Mouse (Mus musculus) forebrain, embryonic 16.5 days (tissue): ENCODE results near the gene Aak1. TPM values are rescaled to one million over a fixed set of nuclear protein-coding genes. Genes with fewer than 3 reads are reported as not detected.
"Not testable (repeated sequence)": the region's sequence is repeated elsewhere in the genome, so short reads cannot be mapped to it uniquely, and the experiment has no call there.

Experiments
- ATAC-seq: fragments of 200-750 bp; cut with Nextera tagmentation; 2 replicates; pipeline ENCODE4 v1.8.0; 2017; ENCODE audit warnings: mild to moderate bottlenecking, moderate library complexity
- H3K27ac ChIP-seq: fragments of 300-500 bp; sonication (generic); 2 replicates; pipeline ENCODE4 v1.5.1; 2014; ENCODE audit warnings: low read length, control low read depth
- H3K27me3 ChIP-seq: fragments of 300-500 bp; sonication (generic); replicated peaks from 2 replicates; pipeline ENCODE4 v1.6.1; 2014; ENCODE audit warnings: low read length; ENCODE audit not compliant: control insufficient read depth, insufficient read depth
- H3K36me3 ChIP-seq: fragments of 300-500 bp; sonication (generic); 2 replicates; pipeline ENCODE4 v1.6.1; 2014; ENCODE audit not compliant: control insufficient read depth, insufficient read depth
- H3K4me1 ChIP-seq: fragments of 300-500 bp; sonication (generic); replicated peaks from 2 replicates; pipeline ENCODE4 v1.6.1; 2014; ENCODE audit warnings: low read length; ENCODE audit not compliant: control insufficient read depth, insufficient read depth
- H3K4me2 ChIP-seq: fragments of 300-500 bp; sonication (generic); 2 replicates; pipeline ENCODE4 v1.6.1; 2014; ENCODE audit warnings: mild to moderate bottlenecking, low read length, control low read depth
- H3K4me3 ChIP-seq: fragments of 300-500 bp; sonication (generic); replicated peaks from 2 replicates; pipeline ENCODE4 v1.5.1; 2014; ENCODE audit warnings: mild to moderate bottlenecking, low read length, control low read depth
- H3K9ac ChIP-seq: fragments of 300-500 bp; sonication (generic); replicated peaks from 2 replicates; pipeline ENCODE4 v1.6.1; 2014; ENCODE audit warnings: low read depth, low read length, control low read depth
- H3K9me3 ChIP-seq: fragments of 300-500 bp; sonication (generic); 2 replicates; pipeline ENCODE4 v1.6.1; 2016; ENCODE audit warnings: low read length; ENCODE audit not compliant: control insufficient read depth
- WGBS: fragments of 180-500 bp; shearing (Covaris S2); extraction: QIAGEN DNeasy Blood & Tissue Kit; methylation state at CpG from one replicate; pipeline ENCODE4 v1.1.7; 2014; 5-methylcytosine and 5-hydroxymethylcytosine counted together
- polyA plus RNA-seq: library from polyadenylated mRNA; unstranded; fragments of >200 nt; fragmentation: Nextera tagmentation; extraction: Ambion mirVana; gene quantifications from 2 replicates; pipeline ENCODE4 v1.2.1, GENCODE M21; 2015

Aak1 gene
- polyA plus RNA-seq, 1 experiment from 2014 or later: 36.8 TPM

DNA sequence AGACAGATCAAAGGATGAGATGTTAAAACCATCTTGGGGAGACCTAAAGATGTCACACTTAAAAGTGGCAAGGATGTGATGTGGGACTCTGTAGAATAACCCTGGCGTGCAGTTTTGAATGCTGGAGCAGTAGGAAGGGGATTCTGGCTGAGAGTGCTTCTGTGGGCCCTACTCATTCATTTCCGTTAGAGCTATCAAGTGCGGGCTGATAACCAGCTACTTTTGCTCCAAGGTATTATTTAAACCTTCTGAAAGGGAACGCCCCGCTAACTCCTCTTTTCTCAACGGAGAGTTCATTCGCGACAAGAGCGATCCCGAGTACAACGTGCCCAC, 192.7 kb downstream of the Aak1 start:
- peak overlapping the region; percentile 57 for H3K4me2 ChIP-seq
- H3K27me3 ChIP-seq: no peaks in the 10 kb centered on the region
- WGBS: under 1% methylated on average over 11 of the region's 11 CpGs
- no peaks in the 10 kb centered on the region; the same call in 1 of the 2 replicates for H3K9me3 ChIP-seq
- no peaks in the 10 kb centered on the region for H3K36me3 ChIP-seq
- peaks cover 10% of the 10 kb centered on the region for H3K4me1 ChIP-seq
- H3K27ac ChIP-seq: peak overlapping the region; percentile 93
- peak overlapping the region; percentile 90 for H3K9ac ChIP-seq
- ATAC-seq: peak; percentile 3; the same call in 1 of the 2 replicates
- H3K4me3 ChIP-seq: peak overlapping the region; percentile 80

DNA sequence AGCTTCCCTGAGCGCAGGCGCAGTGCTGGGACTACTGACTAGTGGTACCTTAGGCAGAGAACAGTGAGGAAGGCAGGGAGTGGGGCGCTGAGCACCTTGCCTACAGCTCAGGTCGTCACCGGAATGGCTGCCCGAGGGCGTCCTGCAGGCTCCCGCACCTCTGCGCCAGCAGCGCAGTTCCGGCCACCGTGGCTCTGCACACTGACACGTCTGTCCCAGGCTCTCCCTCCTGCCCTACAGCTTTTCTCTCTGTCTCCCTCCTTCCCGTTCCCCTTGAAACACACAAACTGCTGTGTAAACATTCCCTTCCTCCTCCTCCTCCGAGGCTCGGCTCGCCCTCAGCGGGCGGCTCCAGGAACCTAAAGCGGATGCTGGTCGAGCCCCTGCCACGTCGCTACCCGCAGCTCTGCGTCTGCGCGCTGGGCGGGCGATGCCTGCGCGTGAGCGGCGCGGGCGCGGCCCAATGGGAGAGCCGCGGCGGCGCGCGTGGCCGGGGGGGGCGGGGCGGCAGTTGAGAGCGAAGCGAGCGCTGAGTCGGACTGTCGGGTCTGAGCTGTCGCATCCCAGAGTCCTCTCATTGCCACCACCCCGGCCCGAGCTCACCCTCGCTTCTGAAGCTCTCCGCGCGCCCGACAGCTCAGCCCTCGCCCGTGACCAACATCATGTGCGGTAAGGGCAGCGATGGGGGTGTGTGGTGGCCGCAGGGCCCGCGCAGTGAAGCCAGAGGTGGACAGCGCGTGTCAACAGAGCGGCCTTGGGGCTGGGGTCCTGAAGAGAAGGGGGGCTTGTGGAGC, 193.2 kb downstream of the Aak1 start, which contains the start of gene Gfpt1:
Gene Gfpt1 (plus strand): TSS at position 510 of the 794 bp plus-strand sequence.
- H3K36me3 ChIP-seq: no peaks in the 10 kb centered on the region
- H3K27me3 ChIP-seq: no peaks in the 10 kb centered on the region
- no peaks in the 10 kb centered on the region for H3K9me3 ChIP-seq
- peak within 1 kb of the TSS; percentile 90 for H3K9ac ChIP-seq
- H3K4me3 ChIP-seq: peak within 1 kb of the TSS; percentile 80
- peak within 1 kb of the TSS; percentile 93 for H3K27ac ChIP-seq
- WGBS: under 1% methylated on average over 66 of the region's 68 CpGs
- ATAC-seq: peak; percentile 98
- peak within 1 kb of the TSS; percentile 57 for H3K4me2 ChIP-seq
- H3K4me1 ChIP-seq: peaks cover 10% of the 10 kb centered on the region

DNA sequence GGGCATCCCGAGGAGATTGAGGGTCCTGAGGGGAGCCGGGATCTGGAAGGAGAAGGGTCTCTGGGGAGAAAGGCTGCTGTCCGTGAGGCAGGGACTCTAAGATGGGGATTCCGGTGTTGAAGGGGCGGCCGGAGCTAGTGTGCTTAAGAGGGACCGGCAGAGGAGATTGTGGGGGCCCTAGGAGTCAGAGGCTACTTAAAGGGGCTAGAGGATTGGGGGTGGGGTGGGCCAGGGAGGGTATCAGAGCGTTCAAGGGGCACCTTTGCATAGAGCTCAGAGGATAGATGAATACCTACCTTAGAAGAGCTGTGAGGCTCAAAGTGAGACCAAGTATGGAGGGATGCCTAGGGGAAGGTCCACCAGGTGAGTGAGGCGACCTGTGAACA, 193.8 kb downstream of the Aak1 start:
- Histone ChIP-seq H3K27ac (peak overlapping the region; percentile 74), H3K27me3 (no peaks in the 10 kb centered on the region), H3K4me3 (peak overlapping the region; percentile 80), H3K9ac (peak overlapping the region; percentile 90), H3K4me2 (peak overlapping the region; percentile 53), H3K4me1 (peaks cover 10% of the 10 kb centered on the region), H3K9me3 (no peaks in the 10 kb centered on the region), H3K36me3 (peaks cover under 1% of the 10 kb centered on the region; the same call in 1 of the 2 replicates)
- peak; percentile 21 for ATAC-seq
- 1% methylated on average over 9 of the region's 9 CpGs for WGBS

DNA sequence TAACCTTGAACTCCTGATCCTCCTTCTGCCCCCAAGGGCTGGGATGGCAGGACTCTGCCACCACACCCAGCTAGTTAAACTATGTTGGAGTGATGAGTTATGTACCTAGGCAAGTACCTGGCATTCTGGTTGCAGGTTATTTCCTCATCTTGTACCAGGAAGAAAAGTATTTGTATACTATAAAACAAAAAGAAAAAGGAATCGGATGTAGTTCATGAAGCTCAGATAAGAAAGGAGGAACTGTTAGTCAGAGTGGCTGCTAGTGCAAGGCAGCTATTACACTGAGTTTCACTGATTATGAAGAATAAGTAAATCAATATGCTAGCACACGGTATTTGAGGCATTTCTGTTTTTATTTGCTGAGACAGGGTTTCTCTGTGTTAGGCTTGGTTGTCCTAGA, 195.6 kb downstream of the Aak1 start:
- no peaks in the 10 kb centered on the region for H3K9me3 ChIP-seq
- no peak for ATAC-seq
- WGBS: 87% methylated on average over 2 of the region's 2 CpGs
- H3K9ac ChIP-seq: no peak overlapping the region
- peaks cover 2% of the 10 kb centered on the region; the same call in 1 of the 2 replicates for H3K36me3 ChIP-seq
- H3K27me3 ChIP-seq: no peaks in the 10 kb centered on the region
- no peak overlapping the region for H3K27ac ChIP-seq
- H3K4me1 ChIP-seq: peaks cover 10% of the 10 kb centered on the region
- no peak overlapping the region for H3K4me3 ChIP-seq
- H3K4me2 ChIP-seq: no peak overlapping the region

DNA sequence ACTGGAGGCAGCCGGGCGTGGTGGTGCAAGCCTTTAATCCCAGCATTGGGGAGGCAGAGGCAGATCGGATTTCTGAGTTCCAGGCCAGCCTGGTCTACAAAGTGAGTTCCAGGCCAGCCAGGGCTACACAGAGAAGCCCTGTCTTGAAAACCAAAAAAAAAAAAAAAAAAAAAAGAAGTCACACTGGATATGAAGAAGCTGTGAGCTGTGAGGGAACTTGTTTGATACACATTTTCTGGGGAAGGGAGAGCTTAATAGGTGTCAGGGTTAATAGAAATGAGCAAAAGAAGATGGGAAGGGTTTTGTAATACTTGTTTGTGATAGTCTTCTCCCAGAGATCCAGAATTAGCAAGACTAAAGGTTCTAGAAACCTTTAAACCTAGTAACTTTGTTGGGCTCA, 196.2 kb downstream of the Aak1 start:
- H3K9ac ChIP-seq: no peak overlapping the region
- peaks cover 2% of the 10 kb centered on the region; the same call in 1 of the 2 replicates for H3K36me3 ChIP-seq
- H3K4me3 ChIP-seq: no peak overlapping the region
- peaks cover 10% of the 10 kb centered on the region for H3K4me1 ChIP-seq
- no peak for ATAC-seq
- no peak overlapping the region for H3K4me2 ChIP-seq
- H3K27ac ChIP-seq: no peak overlapping the region
- H3K27me3 ChIP-seq: no peaks in the 10 kb centered on the region
- no peaks in the 10 kb centered on the region for H3K9me3 ChIP-seq
- WGBS: 76% methylated on average over 3 of the region's 3 CpGs

DNA sequence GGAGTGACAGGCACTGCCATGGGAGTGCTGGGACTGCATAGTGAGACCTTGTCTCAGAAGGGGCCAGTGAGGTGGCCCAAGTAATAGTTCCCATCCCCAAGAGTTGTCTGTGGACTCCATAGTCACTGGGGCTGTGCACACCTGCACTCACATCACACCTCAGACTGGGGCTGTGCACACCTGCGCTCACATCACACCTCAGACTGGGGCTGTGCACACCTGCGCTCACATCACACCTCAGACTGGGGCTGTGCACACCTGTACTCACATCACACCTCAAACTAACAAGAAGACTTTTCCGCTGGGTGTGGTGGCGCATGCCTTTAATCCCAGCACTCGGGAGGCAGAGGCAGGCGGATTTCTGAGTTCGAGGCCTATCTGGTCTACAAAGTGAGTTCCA, 199.4 kb downstream of the Aak1 start:
- not testable (repeated sequence) for H3K36me3 ChIP-seq
- WGBS: 97% methylated on average over 7 of the region's 7 CpGs

DNA sequence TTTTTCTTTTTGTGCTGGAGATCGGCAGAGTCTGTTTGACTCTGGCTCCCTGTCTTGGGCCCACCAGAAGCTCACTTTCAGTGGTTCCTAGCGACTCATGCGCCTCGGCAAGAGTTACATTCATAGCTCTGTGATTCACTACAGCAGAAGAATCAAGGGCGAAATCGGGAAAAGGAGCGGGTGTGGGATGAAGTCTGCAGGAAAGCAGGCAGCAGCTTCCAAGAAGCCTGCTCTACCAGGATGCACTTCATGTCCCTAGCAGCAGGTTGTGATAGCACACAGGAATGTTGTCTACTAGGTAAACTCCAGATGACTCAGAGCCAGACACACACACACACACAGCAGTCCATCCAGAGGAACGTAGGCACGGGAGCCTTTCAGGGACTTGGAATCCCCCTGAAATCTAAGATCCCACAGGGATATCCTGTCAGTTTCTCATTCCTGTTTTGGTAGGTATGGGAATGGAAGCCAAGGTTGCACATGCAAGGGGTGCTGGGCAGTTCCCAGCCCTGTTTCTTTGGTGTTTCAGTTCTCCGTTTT, 202.6 kb downstream of the Aak1 start:
- Histone ChIP-seq H3K4me2 (no peak overlapping the region), H3K4me1 (no peaks in the 10 kb centered on the region), H3K9me3 (no peaks in the 10 kb centered on the region), H3K36me3 (peaks cover 25% of the 10 kb centered on the region), H3K27me3 (no peaks in the 10 kb centered on the region), H3K4me3 (no peak overlapping the region), H3K9ac (no peak overlapping the region), H3K27ac (no peak overlapping the region)
- ATAC-seq: no peak
- 91% methylated on average over 10 of the region's 10 CpGs for WGBS

More for the DNA sequence above, 199.4 kb downstream of the Aak1 start:
- H3K27me3 ChIP-seq, H3K9ac ChIP-seq, H3K27ac ChIP-seq, H3K4me3 ChIP-seq, ATAC-seq, H3K4me1 ChIP-seq, H3K9me3 ChIP-seq, H3K4me2 ChIP-seq: not testable (repeated sequence)

Other genes starting within 250 kb of the Aak1 start
- gene Asprv1, start 221.4 kb upstream of the Aak1 start, polyA plus RNA-seq: 0.92 and 1.6 TPM in 2 replicates
- 21.6 and 23.2 TPM in 2 replicates for gene Mxd1, start 180.4 kb upstream of the Aak1 start, polyA plus RNA-seq
- gene Snrnp27, start 165.0 kb upstream of the Aak1 start, polyA plus RNA-seq: 103 and 106 TPM in 2 replicates
- gene Gmcl1, start 116.1 kb upstream of the Aak1 start, polyA plus RNA-seq: 41.9 and 47.2 TPM in 2 replicates
- 6.1 and 6.7 TPM in 2 replicates for gene Anxa4, start 55.9 kb upstream of the Aak1 start, polyA plus RNA-seq
- gene Nfu1, start 159.7 kb downstream of the Aak1 start, polyA plus RNA-seq: 99.2 and 109 TPM in 2 replicates
- gene Gfpt1, start 193.3 kb downstream of the Aak1 start, polyA plus RNA-seq: 22.6 and 25.1 TPM in 2 replicates